Mouse (Mus musculus): ENCODE results near the gene Mmrn1. TPM values are rescaled to one million over a fixed set of nuclear protein-coding genes. Genes with fewer than 3 reads are reported as not detected.

Mmrn1 gene
- polyA plus RNA-seq (2014; fragmentation: Illumina TruSeq; extraction: RNeasy Lipid Tissue Mini Kit (QIAGEN cat#74804); ENCODE audit: insufficient read depth, low read depth, low replicate concordance) = 4.6 TPM

DNA sequence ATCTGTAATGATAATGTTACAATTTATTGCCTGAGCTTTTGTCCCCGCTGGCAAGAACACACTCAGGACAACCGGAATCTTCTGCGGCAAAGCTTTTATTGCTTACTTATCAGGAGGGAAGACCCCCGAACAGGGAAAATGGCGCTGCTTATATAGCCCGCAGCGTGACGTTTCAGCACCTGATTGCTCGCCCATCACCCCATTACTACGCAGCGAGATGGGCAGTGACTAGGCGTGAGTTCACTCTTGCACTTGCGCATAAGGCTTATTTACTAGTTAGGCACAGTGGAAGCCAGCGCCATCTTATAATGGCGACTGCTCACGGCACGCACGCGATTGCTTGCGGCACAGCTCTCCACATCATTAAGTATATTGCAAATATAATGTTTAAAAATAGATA is at the start of gene Mmrn1:
Mmrn1 (plus strand) TSS at position 301 of the 400 bp plus-strand sequence.

Other genes with a start within 250 kb of the Mmrn1 start
- 17.6 TPM for gene Snca, start 95.1 kb upstream of the Mmrn1 start, polyA plus RNA-seq (2014; fragmentation: Illumina TruSeq; extraction: RNeasy Lipid Tissue Mini Kit (QIAGEN cat#74804); ENCODE audit: insufficient read depth, low read depth, low replicate concordance)

Data from lung, adult 10 weeks (tissue).